Mouse (Mus musculus) v-Abl transformed pro-B cells (cell line): ENCODE data around the gene Plppr3.

ENCODE experiments used
- in situ Hi-C, 2 experiments: fragments of 400-800 bp; cut with MboI; formaldehyde crosslinking; loops; one replicate each; pipeline ENCODE4 v1.15.1; 2025; ENCODE audit not compliant: unreplicated experiment in 2 of 2

Gene Plppr3

GRCm38 (mm10) chr10:79906712-79907111, 32.3 kb upstream of the Plppr3 start:
- in situ Hi-C loops, result no loop called here

GRCm38 (mm10) chr10:79900951-79901410, 26.5 kb upstream of the Plppr3 start:
- in situ Hi-C loops, result no loop called here

- in situ Hi-C loops, result loop anchor here in 1 of 2 experiments (10.0 kb wide), 1 partner anchor 63 kb away; no protein-coding TSS in a partner anchor
These were observed 23.1 kb upstream of the Plppr3 start for GRCm38 (mm10) chr10:79897316-79898245.

- in situ Hi-C loops, result loop anchor here in 1 of 2 experiments (10.0 kb wide), 1 partner anchor 62 kb away; no protein-coding TSS in a partner anchor
These were observed 22.4 kb upstream of the Plppr3 start for GRCm38 (mm10) chr10:79896814-79897213.

GRCm38 (mm10) chr10:79896306-79896705, 21.9 kb upstream of the Plppr3 start:
- in situ Hi-C loops, result loop anchor here in 1 of 2 experiments (10.0 kb wide), 1 partner anchor 62 kb away; no protein-coding TSS in a partner anchor

- in situ Hi-C loops, result loop anchor here in 1 of 2 experiments (5.0 to 10.0 kb wide), 2 partner anchors 58 to 65 kb away; no protein-coding TSS in a partner anchor
These were observed 18.2 kb upstream of the Plppr3 start for GRCm38 (mm10) chr10:79892451-79893118.

- in situ Hi-C loops, result loop anchor here in 1 of 2 experiments (5.0 to 10.0 kb wide), 2 partner anchors 56 to 67 kb away; no protein-coding TSS in a partner anchor
These were observed 16.2 kb upstream of the Plppr3 start, which contains the start of gene Cfd for GRCm38 (mm10) chr10:79890670-79891069. Gene Cfd, plus strand, starts transcription at chr10:79890853.

- in situ Hi-C loops, result no loop called here
These were observed 15.0 kb upstream of the Plppr3 start for GRCm38 (mm10) chr10:79889386-79889785.

- in situ Hi-C loops, result no loop called here
These were observed 12.2 kb upstream of the Plppr3 start for GRCm38 (mm10) chr10:79886611-79887010.

- in situ Hi-C loops, result no loop called here
These were observed 11.6 kb upstream of the Plppr3 start, which contains the start of gene Elane for GRCm38 (mm10) chr10:79886054-79886453. Gene Elane, plus strand, starts transcription at chr10:79886247.

GRCm38 (mm10) chr10:79884938-79885337, 10.5 kb upstream of the Plppr3 start:
- in situ Hi-C loops, result loop anchor here (5.0 kb wide), 3 partner anchors 37 to 82 kb away; partner anchors contain the start of gene R3hdm4 (in 2 of the 2)

GRCm38 (mm10) chr10:79884446-79884845, 10.0 kb upstream of the Plppr3 start:
- in situ Hi-C loops, result loop anchor here (5.0 kb wide), 3 partner anchors 38 to 83 kb away; partner anchors contain the start of gene R3hdm4 (in 2 of the 2)

GRCm38 (mm10) chr10:79883297-79884084, 9.1 kb upstream of the Plppr3 start:
- in situ Hi-C loops, result loop anchor here (5.0 kb wide), 3 partner anchors 39 to 84 kb away; partner anchors contain the start of gene R3hdm4 (in 2 of the 2)

GRCm38 (mm10) chr10:79881981-79882380, 7.5 kb upstream of the Plppr3 start:
- in situ Hi-C loops, result loop anchor here (5.0 kb wide), 3 partner anchors 40 to 85 kb away; partner anchors contain the start of gene R3hdm4 (in 2 of the 2)

- in situ Hi-C loops, result loop anchor here (5.0 kb wide), 3 partner anchors 42 to 87 kb away; partner anchors contain the start of gene R3hdm4 (in 2 of the 2)
These were observed 6.3 kb upstream of the Plppr3 start for GRCm38 (mm10) chr10:79880721-79881120.

- in situ Hi-C loops, result no loop called here
These were observed 5.1 kb upstream of the Plppr3 start for GRCm38 (mm10) chr10:79879527-79879926.

GRCm38 (mm10) chr10:79877757-79878156, 3.3 kb upstream of the Plppr3 start:
- in situ Hi-C loops, result no loop called here

- in situ Hi-C loops, result no loop called here
These were observed 2.7 kb upstream of the Plppr3 start for GRCm38 (mm10) chr10:79877174-79877573.

GRCm38 (mm10) chr10:79873715-79874289, 632 bp downstream of the Plppr3 start:
- in situ Hi-C loops, result no loop called here
